Mouse (Mus musculus) hindbrain, postnatal 0 days (tissue): Measurements from ENCODE around the gene Notch1. TPM values are rescaled to one million over a fixed set of nuclear protein-coding genes. Genes with fewer than 3 reads are reported as not detected.

ENCODE experiments used
- ATAC-seq: fragments of 200-750 bp; cut with Nextera tagmentation; 2 replicates; pipeline ENCODE4 v1.8.0; 2017; ENCODE audit warnings: mild to moderate bottlenecking, moderate TSS enrichment, moderate library complexity
- DNase-seq: peaks from one replicate; pipeline ENCODE4 v3.0.0-alpha.2; 2015; ENCODE audit warnings: low spot score
- H3K27ac ChIP-seq: fragments of 300-500 bp; sonication (generic); 2 replicates; pipeline ENCODE4 v1.5.1; 2014; ENCODE audit warnings: mild to moderate bottlenecking
- H3K27me3 ChIP-seq: fragments of 300-500 bp; sonication (generic); 2 replicates; pipeline ENCODE4 v1.6.1; 2014; ENCODE audit warnings: low read length, mixed read lengths; ENCODE audit not compliant: insufficient read depth
- H3K36me3 ChIP-seq: fragments of 300-500 bp; sonication (generic); 2 replicates; pipeline ENCODE4 v1.6.1; 2014; ENCODE audit warnings: low read length, mixed read lengths; ENCODE audit not compliant: insufficient read depth
- H3K4me1 ChIP-seq: fragments of 300-500 bp; sonication (generic); 2 replicates; pipeline ENCODE4 v1.6.1; 2014; ENCODE audit warnings: antibody characterized with exemption, low read length, mixed read lengths; ENCODE audit not compliant: insufficient read depth
- H3K4me2 ChIP-seq: fragments of 300-500 bp; sonication (generic); 2 replicates; pipeline ENCODE4 v1.6.1; 2014; ENCODE audit warnings: low read depth, mild to moderate bottlenecking, low read length, moderate library complexity, mixed read lengths
- H3K4me3 ChIP-seq: fragments of 300-500 bp; sonication (generic); 2 replicates; pipeline ENCODE4 v1.5.1; 2014; ENCODE audit warnings: low read length
- H3K9ac ChIP-seq: fragments of 300-500 bp; sonication (generic); replicated peaks from 2 replicates; pipeline ENCODE4 v1.6.1; 2014; ENCODE audit warnings: mild to moderate bottlenecking, low read length, moderate library complexity, mixed read lengths
- H3K9me3 ChIP-seq: fragments of 300-500 bp; sonication (generic); 2 replicates; pipeline ENCODE4 v1.6.1; 2016; ENCODE audit warnings: low read length, mixed read lengths
- CTCF ChIP-seq: IDR thresholded peaks from 2 replicates; pipeline ENCODE4 v1.5.1; 2016; ENCODE audit warnings: antibody characterized with exemption, control low read depth, low read depth
- WGBS: fragments of 180-500 bp; shearing (Covaris S2); extraction: QIAGEN DNeasy Blood & Tissue Kit; methylation state at CpG from one replicate; pipeline ENCODE4 v1.1.7; 2014; 5-methylcytosine and 5-hydroxymethylcytosine counted together
- polyA plus RNA-seq: library from polyadenylated mRNA; unstranded; fragments of >200 nt; fragmentation: Nextera tagmentation; extraction: Ambion mirVana; gene quantifications from 2 replicates; pipeline ENCODE4 v1.2.1, GENCODE M21; 2015
- total RNA-seq: library from RNA; depleted of rRNA; stranded (reverse); fragments of >200 nt; gene quantifications from 2 replicates; pipeline ENCODE4 v1.2.3, GENCODE M21; 2014

The Notch1 gene
- total and polyA plus RNA-seq, 2 experiments from 2014 or later, result 10.0 to 75.9 TPM

GRCm38 (mm10) chr2:26444946-26445665, 71.4 kb downstream of the Notch1 start, which contains the start of gene Sec16a:
TSS of gene Sec16a (minus strand) at chr2:26445216.
- 1% methylated on average over 61 of the region's 61 CpGs for WGBS
- peak; percentile 25 for TF ChIP-seq CTCF
- ATAC-seq (peak; percentile 95), DNase-seq (peak; percentile 100)
- Histone ChIP-seq H3K27me3 (no peaks in the 10 kb centered on the region), H3K36me3 (peaks cover 16% of the 10 kb centered on the region), H3K4me2 (peak within 1 kb of the TSS; percentile 97), H3K4me3 (peak within 1 kb of the TSS; percentile 82), H3K27ac (peak within 1 kb of the TSS; percentile 92), H3K9me3 (no peaks in the 10 kb centered on the region), H3K9ac (peak within 1 kb of the TSS; percentile 90), H3K4me1 (peaks cover 27% of the 10 kb centered on the region)

- Histone ChIP-seq H3K27me3 (no peaks in the 10 kb centered on the region), H3K36me3 (peaks cover 23% of the 10 kb centered on the region), H3K9ac (peak overlapping the region; percentile 90), H3K27ac (peak overlapping the region; percentile 92), H3K9me3 (no peaks in the 10 kb centered on the region), H3K4me1 (peaks cover 23% of the 10 kb centered on the region), H3K4me2 (peak overlapping the region; percentile 86), H3K4me3 (peak overlapping the region; percentile 82)
- WGBS, result 4% methylated on average over 15 of the region's 15 CpGs
- TF ChIP-seq CTCF, result no peak
- ATAC-seq (no peak), DNase-seq (peak; percentile 8)
Measured at GRCm38 (mm10) chr2:26444368-26444767, 72.1 kb downstream of the Notch1 start.

- Histone ChIP-seq H3K4me3 (peak overlapping the region; percentile 82), H3K9ac (peak overlapping the region; percentile 90), H3K27ac (peak overlapping the region; percentile 92; the same call in 1 of the 2 replicates), H3K4me2 (peak overlapping the region; percentile 86), H3K9me3 (no peaks in the 10 kb centered on the region), H3K36me3 (peaks cover 28% of the 10 kb centered on the region), H3K4me1 (peaks cover 23% of the 10 kb centered on the region), H3K27me3 (no peaks in the 10 kb centered on the region)
- TF ChIP-seq CTCF, result no peak
- DNase-seq, result no peak
- no peak for ATAC-seq
- 56% methylated on average over 3 of the region's 3 CpGs for WGBS
Measured at GRCm38 (mm10) chr2:26443876-26444275, 72.6 kb downstream of the Notch1 start.

- no peak for TF ChIP-seq CTCF
- DNase-seq (no peak), ATAC-seq (no peak)
- Histone ChIP-seq H3K4me2 (no peak overlapping the region), H3K27me3 (no peaks in the 10 kb centered on the region), H3K36me3 (peaks cover 36% of the 10 kb centered on the region), H3K4me3 (no peak overlapping the region), H3K9me3 (no peaks in the 10 kb centered on the region), H3K27ac (no peak overlapping the region), H3K4me1 (peaks cover 23% of the 10 kb centered on the region), H3K9ac (no peak overlapping the region)
- 79% methylated on average over 1 of the region's 1 CpGs for WGBS
Measured at GRCm38 (mm10) chr2:26442843-26443242, 73.6 kb downstream of the Notch1 start.

GRCm38 (mm10) chr2:26441688-26442087, 74.8 kb downstream of the Notch1 start:
- 60% methylated on average over 5 of the region's 5 CpGs for WGBS
- ATAC-seq, result no peak
- Histone ChIP-seq H3K27me3 (no peaks in the 10 kb centered on the region), H3K9ac (no peak overlapping the region), H3K36me3 (peaks cover 36% of the 10 kb centered on the region), H3K4me2 (no peak overlapping the region), H3K9me3 (no peaks in the 10 kb centered on the region), H3K4me1 (peaks cover 16% of the 10 kb centered on the region), H3K4me3 (no peak overlapping the region), H3K27ac (no peak overlapping the region)
- no peak for DNase-seq
- no peak for TF ChIP-seq CTCF

- WGBS, result 94% methylated on average over 4 of the region's 4 CpGs
- Histone ChIP-seq H3K36me3 (peaks cover 36% of the 10 kb centered on the region), H3K27ac (no peak overlapping the region), H3K9me3 (no peaks in the 10 kb centered on the region), H3K4me2 (no peak overlapping the region), H3K4me3 (no peak overlapping the region), H3K27me3 (no peaks in the 10 kb centered on the region), H3K9ac (no peak overlapping the region), H3K4me1 (peaks cover 11% of the 10 kb centered on the region)
- no peak for TF ChIP-seq CTCF
- DNase-seq (no peak), ATAC-seq (no peak)
Measured at GRCm38 (mm10) chr2:26441261-26441660, 75.2 kb downstream of the Notch1 start.

GRCm38 (mm10) chr2:26439671-26440070, 76.8 kb downstream of the Notch1 start:
- Histone ChIP-seq H3K27ac (no peak overlapping the region), H3K4me1 (peaks cover 11% of the 10 kb centered on the region), H3K4me3 (no peak overlapping the region), H3K9me3 (no peaks in the 10 kb centered on the region), H3K9ac (no peak overlapping the region), H3K27me3 (no peaks in the 10 kb centered on the region), H3K36me3 (peaks cover 45% of the 10 kb centered on the region), H3K4me2 (no peak overlapping the region)
- TF ChIP-seq CTCF, result no peak
- WGBS, result 93% methylated on average over 6 of the region's 6 CpGs
- ATAC-seq, result no peak
- no peak for DNase-seq
